Mouse (Mus musculus) neural tube, embryonic 13.5 days (tissue): ENCODE measurements at regions not wholly inside any gene's neighbourhood (a gene's known extent, or its start where the extent isn't known, plus 50 kb on each side); places are given as distances from the start of the nearest gene placed in this dataset.

Experiments
- ATAC-seq: fragments of 200-750 bp; cut with Nextera tagmentation; 2 replicates; pipeline ENCODE4 v1.8.0; 2017; ENCODE audit warnings: low read depth, mild to moderate bottlenecking, moderate TSS enrichment, moderate library complexity
- H3K27ac ChIP-seq: fragments of 300-500 bp; sonication (generic); replicated peaks from 2 replicates; pipeline ENCODE4 v1.5.1; 2015; ENCODE audit warnings: moderate library complexity, mild to moderate bottlenecking, inconsistent platforms
- H3K27me3 ChIP-seq: fragments of 300-500 bp; sonication (generic); 2 replicates; pipeline ENCODE4 v1.6.1; 2015; ENCODE audit warnings: mild to moderate bottlenecking, inconsistent platforms
- H3K36me3 ChIP-seq: fragments of 300-500 bp; sonication (generic); 2 replicates; pipeline ENCODE4 v1.6.1; 2015; ENCODE audit warnings: mild to moderate bottlenecking, inconsistent platforms
- H3K4me1 ChIP-seq: fragments of 300-500 bp; sonication (generic); replicated peaks from 2 replicates; pipeline ENCODE4 v1.6.1; 2015; ENCODE audit warnings: inconsistent platforms
- H3K4me2 ChIP-seq: fragments of 300-500 bp; sonication (generic); 2 replicates; pipeline ENCODE4 v1.6.1; 2015; ENCODE audit warnings: inconsistent platforms, mild to moderate bottlenecking, moderate library complexity
- H3K4me3 ChIP-seq: fragments of 300-500 bp; sonication (generic); 2 replicates; pipeline ENCODE4 v1.5.1; 2015; ENCODE audit warnings: mild to moderate bottlenecking, inconsistent platforms
- H3K9ac ChIP-seq: fragments of 300-500 bp; sonication (generic); 2 replicates; pipeline ENCODE4 v1.6.1; 2015; ENCODE audit warnings: moderate library complexity, mild to moderate bottlenecking, inconsistent platforms
- H3K9me3 ChIP-seq: fragments of 300-500 bp; sonication (generic); 2 replicates; pipeline ENCODE4 v1.6.1; 2016; ENCODE audit warnings: inconsistent platforms
- WGBS: fragments of 180-500 bp; shearing (Covaris S2); methylation state at CpG from one replicate; pipeline ENCODE4 v1.1.7; 2015; 5-methylcytosine and 5-hydroxymethylcytosine counted together

- no peak overlapping the region for H3K27ac ChIP-seq
- no peak overlapping the region for H3K4me3 ChIP-seq
- no peaks in the 10 kb centered on the region for H3K36me3 ChIP-seq
- 90% methylated on average over 3 of the region's 3 CpGs for WGBS
- H3K9me3 ChIP-seq = no peaks in the 10 kb centered on the region
- no peaks in the 10 kb centered on the region; the same call in 1 of the 2 replicates for H3K4me1 ChIP-seq
- no peak overlapping the region for H3K4me2 ChIP-seq
- no peaks in the 10 kb centered on the region for H3K27me3 ChIP-seq
- no peak for ATAC-seq
- no peak overlapping the region for H3K9ac ChIP-seq
Observed at GRCm38 (mm10) chr1:183917656-183918055, 95.4 kb upstream of the Dusp10 start.

DNA sequence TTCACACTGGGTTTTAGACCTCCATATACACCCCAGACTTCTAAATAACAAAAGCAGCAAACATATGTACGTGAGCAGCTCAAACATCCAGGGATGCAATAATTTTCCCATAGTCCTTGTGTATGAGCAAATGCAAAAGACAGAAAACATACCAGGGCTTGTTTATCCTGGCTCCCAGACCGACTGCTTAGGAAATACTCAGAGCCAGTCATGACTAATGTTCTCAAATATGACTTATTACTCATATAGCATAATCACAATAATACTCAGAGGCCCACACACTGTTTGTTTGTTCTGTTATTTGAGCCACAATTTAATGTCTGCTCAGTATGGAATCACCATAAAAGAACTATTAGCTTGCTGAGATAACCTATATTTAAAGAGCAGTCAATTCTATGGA is 91.8 kb upstream of the Dusp10 start:
- Histone ChIP-seq H3K27me3 (no peaks in the 10 kb centered on the region), H3K4me1 (no peaks in the 10 kb centered on the region), H3K36me3 (no peaks in the 10 kb centered on the region), H3K4me3 (no peak overlapping the region), H3K27ac (no peak overlapping the region), H3K9ac (no peak overlapping the region), H3K4me2 (no peak overlapping the region), H3K9me3 (no peaks in the 10 kb centered on the region)
- no peak for ATAC-seq
- WGBS = 70% methylated on average over 2 of the region's 2 CpGs

- no peaks in the 10 kb centered on the region for H3K27me3 ChIP-seq
- H3K4me1 ChIP-seq = no peaks in the 10 kb centered on the region
- no peak overlapping the region for H3K4me2 ChIP-seq
- no peaks in the 10 kb centered on the region for H3K9me3 ChIP-seq
- H3K9ac ChIP-seq = no peak overlapping the region
- WGBS = 79% methylated on average over 4 of the region's 4 CpGs
- no peak overlapping the region for H3K4me3 ChIP-seq
- no peak for ATAC-seq
- H3K36me3 ChIP-seq = no peaks in the 10 kb centered on the region
- H3K27ac ChIP-seq = no peak overlapping the region
Observed at GRCm38 (mm10) chr1:183928539-183928938, 84.6 kb upstream of the Dusp10 start.

DNA sequence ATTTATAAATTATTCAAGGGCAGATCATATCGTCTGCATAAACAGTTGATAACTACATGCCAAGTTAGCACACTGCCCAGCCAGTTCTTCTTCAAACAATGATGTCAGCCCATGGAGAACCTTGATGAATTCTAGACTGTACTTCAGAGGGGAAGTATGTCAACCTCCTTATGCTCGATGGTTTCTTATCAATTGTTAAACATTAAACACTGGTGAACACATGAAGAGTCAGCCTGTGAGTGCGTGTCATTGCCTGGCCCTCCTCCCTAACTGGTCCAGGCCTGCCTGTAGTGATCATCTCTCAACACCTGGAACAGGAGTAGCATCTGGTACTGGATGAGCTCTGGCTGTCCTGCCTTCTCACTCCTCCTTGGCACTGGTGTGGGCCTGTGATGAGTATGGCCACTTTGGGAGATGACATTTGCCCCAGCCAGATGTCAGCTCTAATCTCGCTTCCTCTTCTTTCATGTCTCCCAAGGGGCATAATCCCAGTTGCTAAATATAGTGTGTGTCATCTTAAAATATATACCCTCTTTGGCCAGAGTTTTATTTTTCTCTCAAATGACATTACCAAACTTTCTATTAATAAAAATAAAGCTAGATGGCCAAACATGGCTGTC is 82.6 kb upstream of the Dusp10 start:
- ATAC-seq = no peak
- H3K36me3 ChIP-seq = no peaks in the 10 kb centered on the region
- no peaks in the 10 kb centered on the region for H3K4me1 ChIP-seq
- H3K4me2 ChIP-seq = no peak overlapping the region
- WGBS = 84% methylated on average over 4 of the region's 4 CpGs
- no peak overlapping the region for H3K4me3 ChIP-seq
- no peak overlapping the region for H3K9ac ChIP-seq
- H3K9me3 ChIP-seq = no peaks in the 10 kb centered on the region
- H3K27me3 ChIP-seq = no peaks in the 10 kb centered on the region
- H3K27ac ChIP-seq = no peak overlapping the region

- Histone ChIP-seq H3K9ac (no peak overlapping the region), H3K4me1 (no peaks in the 10 kb centered on the region), H3K27ac (no peak overlapping the region), H3K4me3 (no peak overlapping the region), H3K4me2 (no peak overlapping the region), H3K27me3 (no peaks in the 10 kb centered on the region), H3K36me3 (no peaks in the 10 kb centered on the region), H3K9me3 (no peaks in the 10 kb centered on the region)
- 74% methylated on average over 3 of the region's 3 CpGs for WGBS
- no peak for ATAC-seq
Observed at GRCm38 (mm10) chr1:183931141-183931540, 82.0 kb upstream of the Dusp10 start.

GRCm38 (mm10) chr1:183933845-183934244 is 79.3 kb upstream of the Dusp10 start:
- ATAC-seq = no peak
- Histone ChIP-seq H3K27ac (no peak overlapping the region), H3K4me2 (no peak overlapping the region), H3K27me3 (no peaks in the 10 kb centered on the region), H3K9ac (no peak overlapping the region), H3K4me3 (no peak overlapping the region), H3K36me3 (no peaks in the 10 kb centered on the region), H3K9me3 (no peaks in the 10 kb centered on the region), H3K4me1 (no peaks in the 10 kb centered on the region)
- WGBS = 88% methylated on average over 2 of the region's 2 CpGs

DNA sequence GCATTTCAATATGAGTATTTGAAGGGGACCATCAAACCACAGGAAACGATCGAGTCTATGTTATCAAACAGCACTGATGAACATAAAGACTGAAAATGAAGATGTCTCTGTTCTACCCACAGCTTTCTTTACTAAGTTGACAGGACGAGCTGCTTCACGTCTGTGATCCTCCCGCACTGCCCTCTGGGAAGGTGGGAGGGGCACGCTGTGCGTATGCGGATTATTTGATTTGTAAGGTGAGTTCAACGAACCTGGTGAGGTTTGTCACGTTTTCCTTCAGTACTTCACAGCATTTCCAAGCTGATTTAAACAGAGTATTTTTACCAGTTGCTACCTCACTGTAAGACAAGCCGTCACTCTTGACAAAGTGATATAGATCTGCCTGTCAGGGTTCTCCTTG is 75.9 kb upstream of the Dusp10 start:
- H3K4me2 ChIP-seq = no peak overlapping the region
- no peak overlapping the region for H3K4me3 ChIP-seq
- no peak overlapping the region for H3K27ac ChIP-seq
- WGBS = 91% methylated on average over 11 of the region's 11 CpGs
- no peak for ATAC-seq
- no peaks in the 10 kb centered on the region for H3K36me3 ChIP-seq
- no peaks in the 10 kb centered on the region for H3K9me3 ChIP-seq
- no peaks in the 10 kb centered on the region for H3K27me3 ChIP-seq
- no peak overlapping the region for H3K9ac ChIP-seq
- H3K4me1 ChIP-seq = no peaks in the 10 kb centered on the region

DNA sequence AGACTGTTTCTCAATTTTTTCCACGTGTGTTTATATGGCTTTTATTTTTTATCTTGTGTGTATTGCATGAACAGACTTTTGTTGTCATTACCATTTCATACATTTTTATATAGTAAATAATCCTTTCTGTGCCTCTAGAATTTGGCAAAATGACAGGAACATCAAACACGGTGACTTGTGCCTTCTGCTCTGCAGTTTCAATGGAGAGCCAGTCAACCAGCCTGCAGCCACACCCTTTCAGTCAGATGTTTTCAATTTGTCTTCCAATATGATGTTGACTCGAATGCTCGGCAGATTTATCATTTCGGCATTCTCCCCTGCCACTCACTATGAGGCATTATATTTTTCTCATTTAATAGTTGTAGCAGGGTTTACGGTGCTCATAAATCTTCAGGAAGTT is 74.7 kb upstream of the Dusp10 start:
- Histone ChIP-seq H3K4me1 (no peaks in the 10 kb centered on the region), H3K36me3 (no peaks in the 10 kb centered on the region), H3K4me2 (no peak overlapping the region), H3K9me3 (no peaks in the 10 kb centered on the region), H3K27ac (no peak overlapping the region), H3K27me3 (no peaks in the 10 kb centered on the region), H3K4me3 (no peak overlapping the region), H3K9ac (no peak overlapping the region)
- ATAC-seq = no peak
- 85% methylated on average over 6 of the region's 6 CpGs for WGBS

DNA sequence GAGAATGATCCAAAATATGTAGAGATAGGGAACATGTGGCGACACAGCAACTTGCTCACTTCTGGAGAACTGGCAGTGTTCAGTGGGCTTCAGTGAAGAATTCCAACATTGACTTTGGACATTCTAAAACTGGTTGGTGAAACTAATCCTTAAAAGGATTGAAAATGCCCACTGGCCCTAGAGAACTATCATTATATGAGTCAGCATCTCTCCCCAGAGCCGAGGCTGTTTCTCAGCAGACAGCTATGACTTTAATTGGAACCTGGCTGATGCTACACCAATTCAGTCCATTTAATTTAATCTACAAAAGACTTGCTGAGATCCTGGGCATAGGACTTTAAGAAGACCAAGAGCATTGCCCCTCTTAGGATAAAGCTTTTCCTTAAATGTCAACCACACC is 72.4 kb upstream of the Dusp10 start:
- WGBS = 91% methylated on average over 2 of the region's 2 CpGs
- Histone ChIP-seq H3K4me3 (no peak overlapping the region), H3K4me1 (no peaks in the 10 kb centered on the region), H3K9me3 (no peaks in the 10 kb centered on the region), H3K27me3 (no peaks in the 10 kb centered on the region), H3K4me2 (no peak overlapping the region), H3K9ac (no peak overlapping the region), H3K36me3 (no peaks in the 10 kb centered on the region), H3K27ac (no peak overlapping the region)
- no peak for ATAC-seq

DNA sequence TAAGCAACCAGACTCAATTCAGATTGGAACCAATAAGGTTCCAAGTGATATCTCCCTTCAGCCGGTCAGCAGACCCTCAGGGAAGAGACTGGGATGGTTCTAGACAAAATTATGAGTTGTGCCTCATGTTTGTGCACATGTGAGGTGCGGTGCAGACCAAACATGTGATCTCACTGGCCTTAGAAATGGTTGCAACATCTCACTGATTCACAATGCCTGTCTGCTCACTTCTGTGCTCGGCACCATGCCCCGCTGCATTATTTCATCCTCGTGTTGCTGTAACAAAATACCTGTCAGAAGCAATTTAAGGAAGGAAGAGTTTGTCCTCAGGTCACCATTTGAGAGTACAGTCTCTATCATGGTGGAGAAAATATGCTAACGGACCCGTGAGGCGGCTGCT is 66.9 kb upstream of the Dusp10 start:
- 93% methylated on average over 8 of the region's 8 CpGs for WGBS
- H3K27ac ChIP-seq = no peak overlapping the region
- ATAC-seq = no peak
- H3K9ac ChIP-seq = no peak overlapping the region
- no peaks in the 10 kb centered on the region for H3K27me3 ChIP-seq
- no peak overlapping the region for H3K4me2 ChIP-seq
- no peaks in the 10 kb centered on the region for H3K36me3 ChIP-seq
- H3K9me3 ChIP-seq = no peaks in the 10 kb centered on the region
- no peak overlapping the region for H3K4me3 ChIP-seq
- no peaks in the 10 kb centered on the region for H3K4me1 ChIP-seq

DNA sequence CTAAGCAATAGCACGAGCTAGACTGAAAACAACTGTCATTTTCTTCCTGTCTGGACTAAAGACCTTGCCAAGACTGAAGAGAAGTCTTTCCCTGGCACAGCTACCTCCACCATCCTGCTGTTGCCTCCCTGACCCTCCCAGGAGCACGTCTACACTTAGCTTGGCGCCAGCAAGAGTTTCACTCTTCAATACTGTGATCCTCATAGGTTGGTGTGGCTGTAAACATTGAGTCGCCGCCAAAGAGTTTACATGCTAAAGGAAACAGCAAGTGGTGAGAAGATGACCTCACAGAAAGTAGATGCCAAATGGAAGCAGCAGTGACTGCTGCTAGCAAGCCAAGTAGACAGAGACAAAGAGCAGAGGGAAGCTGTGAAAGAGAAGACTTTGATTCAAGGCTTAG is 66.0 kb upstream of the Dusp10 start:
- Histone ChIP-seq H3K27ac (no peak overlapping the region), H3K36me3 (no peaks in the 10 kb centered on the region), H3K4me3 (no peak overlapping the region), H3K4me1 (no peaks in the 10 kb centered on the region), H3K9ac (no peak overlapping the region), H3K4me2 (no peak overlapping the region), H3K9me3 (no peaks in the 10 kb centered on the region), H3K27me3 (no peaks in the 10 kb centered on the region)
- 81% methylated on average over 5 of the region's 5 CpGs for WGBS
- no peak for ATAC-seq

- ATAC-seq = no peak
- H3K9me3 ChIP-seq = no peaks in the 10 kb centered on the region
- H3K4me1 ChIP-seq = no peaks in the 10 kb centered on the region
- no peaks in the 10 kb centered on the region for H3K36me3 ChIP-seq
- H3K9ac ChIP-seq = no peak overlapping the region
- H3K4me2 ChIP-seq = no peak overlapping the region
- no peak overlapping the region for H3K27ac ChIP-seq
- no peak overlapping the region for H3K4me3 ChIP-seq
- WGBS = 75% methylated on average over 4 of the region's 4 CpGs
- no peaks in the 10 kb centered on the region for H3K27me3 ChIP-seq
Observed at GRCm38 (mm10) chr1:183949205-183949604, 63.9 kb upstream of the Dusp10 start.

DNA sequence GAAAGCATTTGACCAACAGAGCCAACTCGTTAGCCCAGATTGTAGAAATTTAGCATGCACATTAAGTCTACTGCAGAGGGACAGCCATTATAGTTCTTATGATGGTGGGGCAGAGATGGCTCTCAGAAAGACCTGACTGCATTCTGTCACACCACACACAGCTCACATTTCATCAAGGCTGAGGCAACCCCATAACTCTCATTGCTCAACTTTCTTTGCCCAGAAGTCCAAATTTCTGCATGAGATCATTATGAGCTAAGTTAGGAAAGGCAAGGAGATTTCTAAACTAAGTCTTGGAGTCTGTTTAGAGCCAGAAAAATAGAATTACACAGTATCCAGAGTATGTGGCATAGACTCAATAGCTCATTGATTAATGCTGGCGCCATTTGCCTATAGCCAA is 59.0 kb upstream of the Dusp10 start:
- H3K4me3 ChIP-seq = no peak overlapping the region
- ATAC-seq = no peak
- H3K4me1 ChIP-seq = no peaks in the 10 kb centered on the region
- WGBS = 90% methylated on average over 2 of the region's 2 CpGs
- H3K36me3 ChIP-seq = no peaks in the 10 kb centered on the region
- no peak overlapping the region for H3K9ac ChIP-seq
- no peak overlapping the region for H3K27ac ChIP-seq
- no peak overlapping the region for H3K4me2 ChIP-seq
- no peaks in the 10 kb centered on the region for H3K9me3 ChIP-seq
- no peaks in the 10 kb centered on the region for H3K27me3 ChIP-seq
